19 mouse cellular contexts compared by ENCODE assay signal in the genomic region with DNA sequence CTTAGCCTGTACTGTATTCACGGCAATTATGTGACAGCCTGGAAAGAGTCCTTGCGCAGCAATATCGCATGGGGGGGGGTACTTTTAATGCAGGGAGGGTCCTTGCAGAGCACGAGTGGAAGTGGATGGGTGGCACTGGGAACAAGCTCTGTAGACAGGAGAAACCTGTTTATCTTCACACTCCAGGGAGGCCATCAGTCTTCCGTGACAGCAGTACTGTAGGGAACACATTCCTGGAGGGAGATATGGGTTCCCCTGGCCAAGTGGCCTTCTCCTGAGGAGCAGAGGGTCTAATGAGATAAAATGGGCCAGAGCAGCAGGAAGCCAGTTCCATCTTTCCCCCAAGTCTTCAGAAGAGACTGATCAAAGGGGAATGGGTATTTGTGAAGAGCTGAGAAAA. TPM values are rescaled to one million over a fixed set of nuclear protein-coding genes. Genes with fewer than 3 reads are reported as not detected.
DNase-seq lines count a peak whose midpoint lies in the region; ATAC-seq and TF ChIP-seq lines count a peak whose summit lies in the region.
"Had no signal": no experiment of that assay in that cellular context is flagged by ENCODE, and none has a peak within 500 bp of the region (broad histone marks: within the 10 kb centered on the region; RNA-seq: fewer than 3 reads in every experiment).

No protein-coding gene starts in this region.

- no peak for TF ChIP-seq CTCF in ES-Bruce4 (IDR thresholded peaks at IDR 0.05; ENCODE audit: low read depth, low read length)

- no peaks in the 10 kb centered on the region for H3K27me3 ChIP-seq in heart, embryonic 14.5 days (ENCODE audit: control insufficient read depth, insufficient read depth, low read length)
- H3K27me3 ChIP-seq in kidney, embryonic 14.5 days (ENCODE audit: control insufficient read depth, insufficient read depth, low read length): no peaks in the 10 kb centered on the region
- H3K27me3 ChIP-seq in ES-Bruce4 (ENCODE audit: control insufficient read depth, insufficient read depth, low read length, poor library complexity, severe bottlenecking): no peaks in the 10 kb centered on the region
- no peaks in the 10 kb centered on the region for H3K27me3 ChIP-seq in embryonic facial prominence, embryonic 11.5 days (ENCODE audit: control insufficient read depth, insufficient read depth, low read length)
- H3K27me3 ChIP-seq: hindbrain, embryonic 15.5 days; midbrain, embryonic 13.5 days had no signal

- no peak for ATAC-seq in heart, embryonic 14.5 days (ENCODE audit: insufficient number of reproducible peaks, insufficient read depth, low FRiP score, low read depth)
- ATAC-seq in kidney, embryonic 14.5 days (ENCODE audit: low FRiP score, low TSS enrichment): peak; percentile 37; the same call in 1 of the 2 replicates
- no peak for ATAC-seq in embryonic facial prominence, embryonic 11.5 days (replicated peaks; ENCODE audit: insufficient number of reproducible peaks, low FRiP score, low TSS enrichment, low read depth)
- ATAC-seq: forebrain, embryonic 14.5 days; midbrain, embryonic 13.5 days had no signal

- H3K27ac ChIP-seq in heart, embryonic 14.5 days (replicated peaks in 1 of 2; ENCODE audit: control insufficient read depth in 1 of 2, insufficient read depth in 1 of 2, low read depth in 2 of 2, low read length in 2 of 2): peak overlapping the region; percentile 43 to 75; a peak in 3 of 4 replicates
- no peak overlapping the region; the same call in 1 of the 2 replicates for H3K27ac ChIP-seq in kidney, embryonic 14.5 days (ENCODE audit: low read depth, low read length)
- H3K27ac ChIP-seq in ES-Bruce4 (ENCODE audit: insufficient read depth, low read length): peak overlapping the region; percentile 36
- 0 out of 2 replicates have a peak overlapping the region, but pooled peaks have one; percentile 52 for H3K27ac ChIP-seq in embryonic facial prominence, embryonic 11.5 days (replicated peaks; ENCODE audit: low read depth, low read length)
- H3K27ac ChIP-seq: hindbrain, embryonic 15.5 days; liver, embryonic 14.5 days; midbrain, embryonic 13.5 days had no signal

- WGBS in heart, embryonic 14.5 days: 5% methylated on average over 5 of the region's 5 CpGs
- 29% methylated on average over 5 of the region's 5 CpGs for WGBS in kidney, embryonic 14.5 days
- WGBS in embryonic facial prominence, embryonic 11.5 days: 29% methylated on average over 5 of the region's 5 CpGs

- peak overlapping the region; percentile 58 for H3K4me2 ChIP-seq in heart, embryonic 14.5 days (ENCODE audit: low read length)
- no peak overlapping the region for H3K4me2 ChIP-seq in kidney, embryonic 14.5 days (replicated peaks; ENCODE audit: low read depth, low read length)
- H3K4me2 ChIP-seq in embryonic facial prominence, embryonic 11.5 days (ENCODE audit: low read depth, low read length): no peak overlapping the region
- H3K4me2 ChIP-seq: hindbrain, embryonic 15.5 days; midbrain, embryonic 13.5 days had no signal

- H3K4me3 ChIP-seq in heart, embryonic 14.5 days (ENCODE audit: control insufficient read depth in 1 of 2, insufficient read depth in 1 of 2, low read depth in 1 of 2, low read length in 2 of 2): peak overlapping the region; percentile 0 to 12; a peak in 3 of 4 replicates
- no peak overlapping the region for H3K4me3 ChIP-seq in kidney, embryonic 14.5 days (ENCODE audit: low read length)
- no peak overlapping the region for H3K4me3 ChIP-seq in ES-Bruce4 (ENCODE audit: low read depth, low read length)
- no peak overlapping the region for H3K4me3 ChIP-seq in embryonic facial prominence, embryonic 11.5 days (ENCODE audit: low read depth, low read length)
- H3K4me3 ChIP-seq: erythroblast, embryonic 14.5 days; hindbrain, embryonic 15.5 days; midbrain, embryonic 13.5 days; myocyte had no signal

- H3K36me3 ChIP-seq in heart, embryonic 14.5 days (ENCODE audit: control insufficient read depth, insufficient read depth, low read length): no peaks in the 10 kb centered on the region
- no peaks in the 10 kb centered on the region for H3K36me3 ChIP-seq in kidney, embryonic 14.5 days (ENCODE audit: control insufficient read depth, insufficient read depth, low read length)
- H3K36me3 ChIP-seq in ES-Bruce4 (ENCODE audit: control insufficient read depth, insufficient read depth, low read length, poor library complexity, severe bottlenecking): no peaks in the 10 kb centered on the region
- H3K36me3 ChIP-seq in embryonic facial prominence, embryonic 11.5 days (replicated peaks; ENCODE audit: control insufficient read depth, insufficient read depth, low read depth, low read length): no peaks in the 10 kb centered on the region
- H3K36me3 ChIP-seq: G1E; hindbrain, embryonic 15.5 days; midbrain, embryonic 13.5 days had no signal

- DNase-seq in heart, postnatal 4 days: no peak
- DNase-seq in kidney, postnatal 25 days: no peak
- no peak for DNase-seq in embryonic facial prominence, embryonic 11.5 days (ENCODE audit: low spot score)
- DNase-seq in frontal cortex, postnatal 36 days (ENCODE audit: low spot score in 2 of 2): no peak
- DNase-seq: cerebellum, adult 9-10 months; gastrocnemius, postnatal 36 days; kidney, postnatal 10 days; layer of hippocampus, adult 9-11 months; right cerebral cortex, adult 18-20 months had no signal

- H3K9ac ChIP-seq in heart, embryonic 14.5 days (ENCODE audit: low read length): peak overlapping the region; percentile 25; the same call in 1 of the 2 replicates
- no peak overlapping the region for H3K9ac ChIP-seq in kidney, embryonic 14.5 days (ENCODE audit: low read depth, low read length)
- no peak overlapping the region for H3K9ac ChIP-seq in ES-Bruce4 (ENCODE audit: low read depth, poor library complexity, severe bottlenecking)
- H3K9ac ChIP-seq in embryonic facial prominence, embryonic 11.5 days (replicated peaks; ENCODE audit: low read length): no peak overlapping the region
- H3K9ac ChIP-seq: hindbrain, embryonic 15.5 days; liver, embryonic 14.5 days; midbrain, embryonic 13.5 days had no signal

- no peak for TF ChIP-seq EP300 in ES-Bruce4 (IDR thresholded peaks at IDR 0.05; ENCODE audit: insufficient read depth, low read depth, low read length)

- H3K9me3 ChIP-seq in heart, embryonic 14.5 days (ENCODE audit: control insufficient read depth, low read length): no peaks in the 10 kb centered on the region
- no peaks in the 10 kb centered on the region for H3K9me3 ChIP-seq in kidney, embryonic 14.5 days (ENCODE audit: control insufficient read depth, low read length)
- no peaks in the 10 kb centered on the region for H3K9me3 ChIP-seq in ES-Bruce4 (replicated peaks; ENCODE audit: control insufficient read depth, insufficient read depth, low read length, poor library complexity, severe bottlenecking)
- no peaks in the 10 kb centered on the region for H3K9me3 ChIP-seq in embryonic facial prominence, embryonic 11.5 days (replicated peaks; ENCODE audit: control insufficient read depth, low read length)
- H3K9me3 ChIP-seq: G1E; hindbrain, embryonic 15.5 days; midbrain, embryonic 13.5 days had no signal

- H3K4me1 ChIP-seq in heart, embryonic 14.5 days (ENCODE audit: control insufficient read depth in 2 of 2, insufficient read depth in 2 of 2, low read length in 2 of 2): peaks cover 28 to 31% of the 10 kb centered on the region in 2 experiments
- H3K4me1 ChIP-seq in kidney, embryonic 14.5 days (ENCODE audit: control insufficient read depth, insufficient read depth, low read length): peaks cover 20% of the 10 kb centered on the region
- peaks cover 2% of the 10 kb centered on the region for H3K4me1 ChIP-seq in ES-Bruce4 (ENCODE audit: control insufficient read depth, insufficient read depth, low read length)
- H3K4me1 ChIP-seq in embryonic facial prominence, embryonic 11.5 days (ENCODE audit: control insufficient read depth, insufficient read depth, low read length): no peaks in the 10 kb centered on the region

- TF ChIP-seq POLR2A in ES-Bruce4 (IDR thresholded peaks at IDR 0.05; ENCODE audit: insufficient read depth, low read length): no peak

RNA-seq across cellular contexts. Expression of gene Prtg, which starts 26.0 kb away (rescaled TPM):
- 0.82 and 1.1 TPM in 2 replicates for polyA plus RNA-seq in heart, embryonic 14.5 days (2014; fragmentation: Nextera tagmentation; extraction: Ambion mirVana)
- total RNA-seq in heart, postnatal 4 days (2021): under 1 TPM; 0.36 to 0.57 TPM
- 3.4 and 4.6 TPM in 2 replicates for polyA plus RNA-seq in kidney, embryonic 14.5 days (2014; fragmentation: Nextera tagmentation; extraction: Ambion mirVana)
- polyA plus RNA-seq in ES-Bruce4 (2011; ENCODE audit: insufficient read depth, insufficient read length, low read depth, missing spikeins): 72.4 and 78.5 TPM in 2 replicates
- 3.8 and 3.9 TPM in 2 replicates for polyA plus RNA-seq in embryonic facial prominence, embryonic 11.5 days (2014; fragmentation: Nextera tagmentation; extraction: Ambion mirVana)
- polyA plus RNA-seq: erythroblast, embryonic 14.5 days; G1E had no signal

Comparison
In these comparisons a context has a peak if more than half of its experiments do, and no peak if none do; other contexts are left out.
1. H3K4me3 ChIP-seq: peak in heart, embryonic 14.5 days (2 of 2); none in kidney, embryonic 14.5 days (single experiment), ES-Bruce4 (single experiment) and embryonic facial prominence, embryonic 11.5 days (single experiment).
2. RNA of gene Prtg, which starts 26.0 kb away (polyA plus RNA-seq): 72.4 to 78.5 TPM in ES-Bruce4; 3.4 to 4.6 TPM in kidney, embryonic 14.5 days, 3.8 to 3.9 TPM in embryonic facial prominence, embryonic 11.5 days and 0.82 to 1.1 TPM in heart, embryonic 14.5 days; every median in the first group is over 10 times any median in the second.